Mouse (Mus musculus): ENCODE data around the gene Max. TPM values are rescaled to one million over a fixed set of nuclear protein-coding genes. Genes with fewer than 3 reads are reported as not detected.

Max gene
- total and polyA plus RNA-seq, 2 experiments from 2014 or later: 18.2 to 60.1 TPM

GRCm38 (mm10) chr12:76924904-76925604, 36.9 kb downstream of the Max start:
- no peak for DNase-seq (ENCODE audit: low spot score)
- H3K27me3 ChIP-seq (ENCODE audit: insufficient read depth, low read length): no peaks in the 10 kb centered on the region
- ATAC-seq: no peak
- H3K27ac ChIP-seq: no peak overlapping the region
- no peak overlapping the region for H3K4me3 ChIP-seq (ENCODE audit: low read length)
- H3K36me3 ChIP-seq (ENCODE audit: insufficient read depth, low read length): peaks cover 8% of the 10 kb centered on the region; the same call in 1 of the 2 replicates
- H3K9me3 ChIP-seq (ENCODE audit: low read length): no peaks in the 10 kb centered on the region
- no peaks in the 10 kb centered on the region for H3K4me1 ChIP-seq (ENCODE audit: insufficient read depth, low read length)
- WGBS: 88% methylated on average over 10 of the region's 10 CpGs
- no peak for TF ChIP-seq CTCF (IDR thresholded peaks at IDR 0.05; ENCODE audit: low read depth)
- H3K9ac ChIP-seq (replicated peaks; ENCODE audit: low read length): no peak overlapping the region
- no peak overlapping the region for H3K4me2 ChIP-seq (ENCODE audit: low read depth, low read length)

- 95% methylated on average over 8 of the region's 8 CpGs for WGBS
- Histone ChIP-seq H3K27me3 (ENCODE audit: insufficient read depth, low read length) (no peaks in the 10 kb centered on the region), H3K4me2 (ENCODE audit: low read depth, low read length) (no peak overlapping the region), H3K9ac (replicated peaks; ENCODE audit: low read length) (no peak overlapping the region), H3K9me3 (ENCODE audit: low read length) (no peaks in the 10 kb centered on the region), H3K36me3 (ENCODE audit: insufficient read depth, low read length) (peaks cover 10% of the 10 kb centered on the region; the same call in 1 of the 2 replicates), H3K4me3 (ENCODE audit: low read length) (no peak overlapping the region), H3K27ac (no peak overlapping the region), H3K4me1 (ENCODE audit: insufficient read depth, low read length) (no peaks in the 10 kb centered on the region)
- no peak for TF ChIP-seq CTCF (IDR thresholded peaks at IDR 0.05; ENCODE audit: low read depth)
- ATAC-seq (no peak), DNase-seq (ENCODE audit: low spot score) (no peak)
Measured at GRCm38 (mm10) chr12:76923118-76923517, 38.9 kb downstream of the Max start.

- no peak overlapping the region for H3K27ac ChIP-seq
- peaks cover 14% of the 10 kb centered on the region; the same call in 1 of the 2 replicates for H3K36me3 ChIP-seq (ENCODE audit: insufficient read depth, low read length)
- no peak overlapping the region for H3K4me2 ChIP-seq (ENCODE audit: low read depth, low read length)
- 87% methylated on average over 8 of the region's 8 CpGs for WGBS
- no peak overlapping the region for H3K4me3 ChIP-seq (ENCODE audit: low read length)
- no peaks in the 10 kb centered on the region for H3K27me3 ChIP-seq (ENCODE audit: insufficient read depth, low read length)
- DNase-seq (ENCODE audit: low spot score): no peak
- no peak for ATAC-seq
- no peak for TF ChIP-seq CTCF (IDR thresholded peaks at IDR 0.05; ENCODE audit: low read depth)
- no peaks in the 10 kb centered on the region for H3K4me1 ChIP-seq (ENCODE audit: insufficient read depth, low read length)
- no peaks in the 10 kb centered on the region for H3K9me3 ChIP-seq (ENCODE audit: low read length)
- H3K9ac ChIP-seq (replicated peaks; ENCODE audit: low read length): no peak overlapping the region
Measured at GRCm38 (mm10) chr12:76920990-76921389, 41.0 kb downstream of the Max start.

- WGBS: 83% methylated on average over 6 of the region's 6 CpGs
- no peak for ATAC-seq
- TF ChIP-seq CTCF (IDR thresholded peaks at IDR 0.05; ENCODE audit: low read depth): no peak
Measured at GRCm38 (mm10) chr12:76920398-76920797, 41.6 kb downstream of the Max start.

GRCm38 (mm10) chr12:76918855-76919254, 43.1 kb downstream of the Max start:
- no peak for ATAC-seq
- Histone ChIP-seq H3K27ac (no peak overlapping the region), H3K4me2 (ENCODE audit: low read depth, low read length) (no peak overlapping the region), H3K9ac (replicated peaks; ENCODE audit: low read length) (no peak overlapping the region), H3K9me3 (ENCODE audit: low read length) (no peaks in the 10 kb centered on the region), H3K4me3 (ENCODE audit: low read length) (no peak overlapping the region), H3K4me1 (ENCODE audit: insufficient read depth, low read length) (no peaks in the 10 kb centered on the region), H3K27me3 (ENCODE audit: insufficient read depth, low read length) (no peaks in the 10 kb centered on the region), H3K36me3 (ENCODE audit: insufficient read depth, low read length) (peaks cover 17% of the 10 kb centered on the region; the same call in 1 of the 2 replicates)
- TF ChIP-seq CTCF (IDR thresholded peaks at IDR 0.05; ENCODE audit: low read depth): no peak
- 51% methylated on average over 3 of the region's 3 CpGs for WGBS
- DNase-seq (ENCODE audit: low spot score): no peak

More at GRCm38 (mm10) chr12:76920398-76920797, 41.6 kb downstream of the Max start:
- no peak overlapping the region for H3K4me3 ChIP-seq (ENCODE audit: low read length)
- no peak overlapping the region for H3K27ac ChIP-seq
- H3K4me2 ChIP-seq (ENCODE audit: low read depth, low read length): no peak overlapping the region
- H3K4me1 ChIP-seq (ENCODE audit: insufficient read depth, low read length): no peaks in the 10 kb centered on the region
- DNase-seq (ENCODE audit: low spot score): no peak
- no peaks in the 10 kb centered on the region for H3K27me3 ChIP-seq (ENCODE audit: insufficient read depth, low read length)
- H3K36me3 ChIP-seq (ENCODE audit: insufficient read depth, low read length): peaks cover 14% of the 10 kb centered on the region; the same call in 1 of the 2 replicates
- H3K9me3 ChIP-seq (ENCODE audit: low read length): no peaks in the 10 kb centered on the region
- no peak overlapping the region for H3K9ac ChIP-seq (replicated peaks; ENCODE audit: low read length)

GRCm38 (mm10) chr12:76918113-76918512, 43.9 kb downstream of the Max start:
- TF ChIP-seq CTCF (IDR thresholded peaks at IDR 0.05; ENCODE audit: low read depth): no peak
- Histone ChIP-seq H3K27me3 (ENCODE audit: insufficient read depth, low read length) (no peaks in the 10 kb centered on the region), H3K36me3 (ENCODE audit: insufficient read depth, low read length) (peaks cover 17% of the 10 kb centered on the region; the same call in 1 of the 2 replicates), H3K4me1 (ENCODE audit: insufficient read depth, low read length) (no peaks in the 10 kb centered on the region), H3K9ac (replicated peaks; ENCODE audit: low read length) (no peak overlapping the region), H3K4me3 (ENCODE audit: low read length) (no peak overlapping the region), H3K4me2 (ENCODE audit: low read depth, low read length) (no peak overlapping the region), H3K9me3 (ENCODE audit: low read length) (no peaks in the 10 kb centered on the region), H3K27ac (no peak overlapping the region)
- DNase-seq (ENCODE audit: low spot score) (no peak), ATAC-seq (no peak)
- WGBS: 73% methylated on average over 6 of the region's 6 CpGs

GRCm38 (mm10) chr12:76916163-76916562, 45.8 kb downstream of the Max start:
- no peak overlapping the region for H3K27ac ChIP-seq
- H3K9ac ChIP-seq (replicated peaks; ENCODE audit: low read length): no peak overlapping the region
- 89% methylated on average over 11 of the region's 11 CpGs for WGBS
- DNase-seq (ENCODE audit: low spot score) (no peak), ATAC-seq (no peak)
- H3K4me1 ChIP-seq (ENCODE audit: insufficient read depth, low read length): no peaks in the 10 kb centered on the region
- H3K4me2 ChIP-seq (ENCODE audit: low read depth, low read length): no peak overlapping the region
- no peaks in the 10 kb centered on the region for H3K27me3 ChIP-seq (ENCODE audit: insufficient read depth, low read length)
- H3K4me3 ChIP-seq (ENCODE audit: low read length): no peak overlapping the region
- no peak for TF ChIP-seq CTCF (IDR thresholded peaks at IDR 0.05; ENCODE audit: low read depth)
- no peaks in the 10 kb centered on the region for H3K9me3 ChIP-seq (ENCODE audit: low read length)
- H3K36me3 ChIP-seq (ENCODE audit: insufficient read depth, low read length): peaks cover 17% of the 10 kb centered on the region; the same call in 1 of the 2 replicates

Data from hindbrain, postnatal 0 days (tissue).